Mouse (Mus musculus) midbrain, postnatal 0 days (tissue): ENCODE results near the gene Gfi1b. TPM values are rescaled to one million over a fixed set of nuclear protein-coding genes. Genes with fewer than 3 reads are reported as not detected.
A peak's percentile ranks its signal among the peaks of the same experiment; 100 is the strongest.

Source experiments
- ATAC-seq: fragments of 200-750 bp; cut with Nextera tagmentation; 2 replicates; pipeline ENCODE4 v1.8.0; 2017; ENCODE audit warnings: moderate number of reproducible peaks, mild to moderate bottlenecking, moderate TSS enrichment, moderate library complexity; ENCODE audit not compliant: low FRiP score
- DNase-seq: peaks from one replicate; pipeline ENCODE4 v3.0.0-alpha.2; 2015; ENCODE audit warnings: low spot score
- H3K27ac ChIP-seq: fragments of 300-500 bp; sonication (generic); 2 replicates; pipeline ENCODE4 v1.5.1; 2014; ENCODE audit warnings: low read depth, mild to moderate bottlenecking, low read length, mixed read lengths
- H3K27me3 ChIP-seq: fragments of 300-500 bp; sonication (generic); 2 replicates; pipeline ENCODE4 v1.6.1; 2014; ENCODE audit warnings: low read length, control low read depth, mixed read lengths; ENCODE audit not compliant: insufficient read depth
- H3K36me3 ChIP-seq: fragments of 300-500 bp; sonication (generic); 2 replicates; pipeline ENCODE4 v1.6.1; 2014; ENCODE audit warnings: low read length, control low read depth, mixed read lengths; ENCODE audit not compliant: insufficient read depth
- H3K4me1 ChIP-seq: fragments of 300-500 bp; sonication (generic); 2 replicates; pipeline ENCODE4 v1.6.1; 2014; ENCODE audit warnings: mild to moderate bottlenecking, control low read depth, antibody characterized with exemption, low read length, mixed read lengths; ENCODE audit not compliant: insufficient read depth
- H3K4me2 ChIP-seq: fragments of 300-500 bp; sonication (generic); 2 replicates; pipeline ENCODE4 v1.6.1; 2014; ENCODE audit warnings: low read depth, mild to moderate bottlenecking, low read length, mixed read lengths; ENCODE audit not compliant: poor library complexity, severe bottlenecking
- H3K4me3 ChIP-seq: fragments of 300-500 bp; sonication (generic); 2 replicates; pipeline ENCODE4 v1.5.1; 2014; ENCODE audit warnings: low read depth, mild to moderate bottlenecking, low read length, moderate library complexity
- H3K9ac ChIP-seq: fragments of 300-500 bp; sonication (generic); replicated peaks from 2 replicates; pipeline ENCODE4 v1.6.1; 2014; ENCODE audit warnings: mild to moderate bottlenecking, low read length, moderate library complexity, mixed read lengths; ENCODE audit not compliant: poor library complexity, severe bottlenecking
- H3K9me3 ChIP-seq: fragments of 300-500 bp; sonication (generic); 2 replicates; pipeline ENCODE4 v1.6.1; 2016; ENCODE audit warnings: low read length, control low read depth
- CTCF ChIP-seq: IDR thresholded peaks from 2 replicates; pipeline ENCODE4 v1.5.1; 2016; ENCODE audit warnings: antibody characterized with exemption, mild to moderate bottlenecking
- WGBS: fragments of 180-500 bp; shearing (Covaris S2); extraction: QIAGEN DNeasy Blood & Tissue Kit; methylation state at CpG from one replicate; pipeline ENCODE4 v1.1.7; 2014; 5-methylcytosine and 5-hydroxymethylcytosine counted together
- polyA plus RNA-seq: library from polyadenylated mRNA; unstranded; fragments of >200 nt; fragmentation: Nextera tagmentation; extraction: Ambion mirVana; gene quantifications from 2 replicates; pipeline ENCODE4 v1.2.1, GENCODE M21; 2015
- total RNA-seq: library from RNA; depleted of rRNA; stranded (reverse); fragments of >200 nt; gene quantifications from 2 replicates; pipeline ENCODE4 v1.2.3, GENCODE M21; 2014

The Gfi1b gene
- total and polyA plus RNA-seq, 2 experiments from 2014 or later: not detected

DNA sequence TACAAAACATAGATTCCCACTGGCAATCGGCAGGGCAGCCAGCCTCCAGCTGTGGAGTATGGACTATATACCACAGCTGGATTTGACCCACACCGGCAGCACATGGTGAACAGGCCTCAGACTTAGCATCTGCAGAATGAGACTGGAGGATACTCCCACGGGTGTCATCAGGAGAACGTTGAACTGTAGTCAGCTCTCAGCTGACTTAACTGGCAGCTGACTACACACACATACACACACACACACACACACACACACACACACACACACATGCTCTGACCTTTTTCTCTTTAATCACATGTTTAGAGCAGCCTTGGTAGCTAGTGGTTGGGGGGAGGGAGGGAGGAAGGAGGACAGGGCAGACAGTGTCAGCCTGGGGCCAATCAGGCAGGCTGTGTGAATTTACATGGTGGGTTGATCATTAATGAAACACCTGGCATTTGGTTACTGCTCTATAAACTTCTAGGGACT, 8.2 kb upstream of the Gfi1b start:
- TF ChIP-seq CTCF: no peak
- no peaks in the 10 kb centered on the region for H3K36me3 ChIP-seq
- H3K4me2 ChIP-seq: no peak overlapping the region
- DNase-seq (peak; percentile 19), ATAC-seq (no peak)
- H3K4me1 ChIP-seq: no peaks in the 10 kb centered on the region
- no peak overlapping the region for H3K4me3 ChIP-seq
- H3K27me3 ChIP-seq: no peaks in the 10 kb centered on the region
- no peak overlapping the region for H3K27ac ChIP-seq
- no peak overlapping the region for H3K9ac ChIP-seq
- H3K9me3 ChIP-seq: no peaks in the 10 kb centered on the region
- WGBS: 46% methylated on average over 4 of the region's 4 CpGs

DNA sequence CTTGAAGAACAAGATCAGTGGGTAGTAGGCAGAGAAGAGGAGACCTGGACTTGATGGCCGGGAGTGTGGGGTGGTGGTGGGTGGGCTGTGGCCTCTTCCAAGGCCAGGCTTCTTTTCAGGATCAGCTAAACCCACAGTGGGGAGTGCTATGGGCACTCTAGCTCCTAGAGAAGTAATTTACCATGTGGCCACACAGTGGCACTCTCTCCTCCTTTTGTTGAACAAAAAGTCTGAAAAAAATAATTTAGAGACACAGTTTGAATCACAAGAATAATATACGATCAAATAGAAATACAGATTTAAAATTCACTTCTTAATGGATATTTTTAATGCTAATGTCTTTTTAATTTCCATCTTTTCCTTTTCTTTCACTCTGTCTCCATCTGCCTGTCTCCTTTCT, 6.3 kb upstream of the Gfi1b start:
- Histone ChIP-seq H3K4me1 (no peaks in the 10 kb centered on the region), H3K9ac (no peak overlapping the region), H3K36me3 (no peaks in the 10 kb centered on the region), H3K27me3 (no peaks in the 10 kb centered on the region), H3K4me3 (no peak overlapping the region), H3K9me3 (no peaks in the 10 kb centered on the region), H3K27ac (no peak overlapping the region), H3K4me2 (no peak overlapping the region)
- DNase-seq: peak; percentile 10
- 53% methylated on average over 2 of the region's 2 CpGs for WGBS
- TF ChIP-seq CTCF: peak; percentile 54
- ATAC-seq: no peak

- H3K9me3 ChIP-seq: no peaks in the 10 kb centered on the region
- WGBS: 82% methylated on average over 3 of the region's 3 CpGs
- DNase-seq (no peak), ATAC-seq (no peak)
- H3K27ac ChIP-seq: no peak overlapping the region
- no peak overlapping the region for H3K9ac ChIP-seq
- no peaks in the 10 kb centered on the region for H3K36me3 ChIP-seq
- no peak overlapping the region for H3K4me3 ChIP-seq
- H3K27me3 ChIP-seq: peaks cover 7% of the 10 kb centered on the region; the same call in 1 of the 2 replicates
- H3K4me1 ChIP-seq: no peaks in the 10 kb centered on the region
- no peak for TF ChIP-seq CTCF
- H3K4me2 ChIP-seq: no peak overlapping the region
Measured at GRCm38 (mm10) chr2:28626038-28626437, 4.3 kb upstream of the Gfi1b start.

DNA sequence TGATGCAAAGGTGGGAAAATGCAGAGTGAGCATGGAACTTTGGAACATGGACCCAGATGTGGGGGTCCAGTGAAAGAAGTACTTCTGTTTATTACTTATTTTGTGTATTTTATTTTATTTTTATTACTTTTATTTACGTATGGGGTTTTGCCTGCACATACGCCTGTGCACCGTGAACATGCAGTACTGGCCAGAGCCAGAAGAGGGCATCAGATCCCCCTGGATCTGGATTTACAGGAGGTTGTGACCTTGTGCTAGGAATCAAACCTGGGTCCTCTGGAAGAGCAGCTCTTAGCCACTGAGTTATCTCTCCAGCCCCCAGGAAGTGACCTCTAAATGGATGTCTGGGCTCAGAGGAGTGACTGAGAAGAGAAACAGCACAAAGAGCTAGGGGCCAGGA, 3.1 kb upstream of the Gfi1b start:
- H3K9ac ChIP-seq: no peak overlapping the region
- no peak overlapping the region for H3K4me2 ChIP-seq
- no peak overlapping the region for H3K27ac ChIP-seq
- no peaks in the 10 kb centered on the region for H3K36me3 ChIP-seq
- H3K27me3 ChIP-seq: peaks cover 12% of the 10 kb centered on the region; the same call in 1 of the 2 replicates
- ATAC-seq (no peak), DNase-seq (no peak)
- WGBS: 87% methylated on average over 3 of the region's 3 CpGs
- H3K9me3 ChIP-seq: no peaks in the 10 kb centered on the region
- TF ChIP-seq CTCF: no peak; the same call in 1 of the 2 replicates
- H3K4me1 ChIP-seq: no peaks in the 10 kb centered on the region
- H3K4me3 ChIP-seq: no peak overlapping the region

DNA sequence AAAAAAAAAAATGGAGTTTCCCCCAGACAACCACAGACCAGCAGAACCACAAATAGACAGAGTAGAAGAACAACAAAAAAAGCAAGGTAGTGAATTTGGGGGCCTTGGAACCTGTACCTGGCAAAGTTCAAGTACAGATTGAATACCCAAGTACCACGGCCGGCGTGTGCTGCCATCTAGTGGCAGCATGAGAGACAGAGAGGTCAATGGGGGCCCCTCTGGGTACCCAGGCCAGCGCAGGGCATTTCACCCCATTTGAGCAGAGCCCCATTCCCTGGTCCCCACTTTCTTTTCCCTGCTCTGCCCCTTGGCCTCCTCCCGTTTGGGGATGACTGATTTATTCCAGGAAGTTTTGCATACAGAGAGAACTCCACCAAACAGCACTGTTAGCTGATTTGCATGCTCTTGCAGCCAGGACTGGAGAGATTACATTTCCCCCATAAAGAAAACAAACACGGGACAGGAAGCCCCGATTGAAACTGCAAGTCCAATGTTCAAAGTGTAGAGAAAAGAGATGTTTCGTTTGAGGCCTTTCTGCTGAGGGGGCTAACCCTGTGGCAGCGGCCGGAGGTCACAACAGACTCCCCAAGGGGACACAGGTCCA, 841 bp upstream of the Gfi1b start:
- DNase-seq: peak; percentile 36
- peaks cover 12% of the 10 kb centered on the region; the same call in 1 of the 2 replicates for H3K27me3 ChIP-seq
- 27% methylated on average over 10 of the region's 10 CpGs for WGBS
- no peaks in the 10 kb centered on the region for H3K4me1 ChIP-seq
- ATAC-seq: no peak
- H3K27ac ChIP-seq: no peak overlapping the region
- H3K9ac ChIP-seq: no peak overlapping the region
- peak; percentile 67 for TF ChIP-seq CTCF
- no peaks in the 10 kb centered on the region for H3K9me3 ChIP-seq
- no peak overlapping the region for H3K4me2 ChIP-seq
- no peaks in the 10 kb centered on the region for H3K36me3 ChIP-seq
- no peak overlapping the region for H3K4me3 ChIP-seq

DNA sequence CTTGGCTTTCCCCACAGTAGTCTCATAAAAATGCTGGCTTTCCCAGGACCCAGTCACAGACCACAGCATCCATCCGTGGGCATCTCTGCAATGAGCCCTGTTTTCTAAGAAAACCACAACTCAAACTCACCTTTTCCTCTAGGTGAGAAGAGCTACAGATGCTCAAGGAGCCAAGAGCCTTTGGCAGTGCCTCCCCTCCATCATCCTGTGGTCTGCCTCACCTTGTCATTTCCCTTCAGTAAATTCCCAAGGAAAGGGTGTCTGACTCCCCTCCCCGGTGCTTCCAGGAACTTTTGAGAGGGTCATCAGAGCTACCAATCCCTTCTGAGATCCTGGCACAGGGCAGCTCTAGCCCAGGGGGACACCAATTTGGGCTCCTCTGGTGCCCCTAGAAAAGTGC, 671 bp downstream of the Gfi1b start:
- H3K9me3 ChIP-seq: no peaks in the 10 kb centered on the region
- WGBS: 22% methylated on average over 2 of the region's 2 CpGs
- H3K9ac ChIP-seq: no peak overlapping the region
- H3K4me3 ChIP-seq: no peak overlapping the region
- H3K36me3 ChIP-seq: no peaks in the 10 kb centered on the region
- peaks cover 12% of the 10 kb centered on the region; the same call in 1 of the 2 replicates for H3K27me3 ChIP-seq
- TF ChIP-seq CTCF: no peak
- no peak overlapping the region for H3K4me2 ChIP-seq
- H3K27ac ChIP-seq: no peak overlapping the region
- H3K4me1 ChIP-seq: no peaks in the 10 kb centered on the region
- no peak for DNase-seq
- no peak for ATAC-seq
